Mouse (Mus musculus) ovary, postnatal 14 days (tissue): ENCODE data around the gene Cyb5r1.
A peak's percentile ranks its signal among the peaks of the same experiment; 100 is the strongest.

Source experiments
- DNase-seq: peaks from one replicate; pipeline ENCODE4 v3.0.0; 2022; ENCODE audit warnings: low spot score

Gene Cyb5r1

GRCm38 (mm10) chr1:134405509-134406413, at the start of gene Cyb5r1:
TSS of gene Cyb5r1 (plus strand) at chr1:134405559.
- DNase-seq = peak; percentile 58

DNA sequence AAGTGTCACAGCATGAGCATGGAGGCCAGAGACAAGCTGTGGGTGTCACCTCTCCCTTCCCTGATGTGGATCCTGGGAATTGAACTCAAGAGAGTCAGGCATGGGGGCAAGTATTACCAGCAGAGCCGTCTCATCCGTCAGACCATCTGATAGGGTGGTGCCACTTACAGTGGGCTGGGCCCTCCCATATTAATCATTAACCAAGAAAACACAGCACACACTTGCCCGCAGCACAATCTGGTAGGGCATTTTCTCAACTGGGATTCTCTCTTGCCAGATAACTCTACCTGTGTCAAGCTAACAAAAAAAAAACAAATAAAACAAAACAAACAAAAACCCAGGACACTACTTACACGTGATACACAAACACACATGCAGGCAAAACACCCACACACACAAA, 47.9 kb upstream of the Cyb5r1 start:
- no peak for DNase-seq

DNA sequence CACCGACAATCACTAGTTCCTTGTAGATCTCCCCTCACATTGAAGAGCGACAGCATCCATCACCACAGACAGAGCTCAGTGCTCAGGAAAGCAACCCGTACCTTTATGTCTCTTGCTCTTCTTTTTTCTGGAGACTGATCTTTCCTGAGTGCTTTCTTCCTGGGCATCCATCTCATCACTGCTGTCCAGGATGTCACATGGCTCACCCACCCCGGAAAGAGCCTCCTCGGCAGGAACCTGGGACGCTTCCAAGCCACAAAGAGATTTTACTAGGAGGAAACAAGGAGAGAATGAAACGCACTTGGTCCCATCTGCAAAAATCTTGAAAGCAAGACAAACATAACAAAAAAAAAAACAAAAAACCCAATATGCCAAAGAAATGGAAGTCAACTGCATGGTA, 44.7 kb upstream of the Cyb5r1 start:
- no peak for DNase-seq

DNA sequence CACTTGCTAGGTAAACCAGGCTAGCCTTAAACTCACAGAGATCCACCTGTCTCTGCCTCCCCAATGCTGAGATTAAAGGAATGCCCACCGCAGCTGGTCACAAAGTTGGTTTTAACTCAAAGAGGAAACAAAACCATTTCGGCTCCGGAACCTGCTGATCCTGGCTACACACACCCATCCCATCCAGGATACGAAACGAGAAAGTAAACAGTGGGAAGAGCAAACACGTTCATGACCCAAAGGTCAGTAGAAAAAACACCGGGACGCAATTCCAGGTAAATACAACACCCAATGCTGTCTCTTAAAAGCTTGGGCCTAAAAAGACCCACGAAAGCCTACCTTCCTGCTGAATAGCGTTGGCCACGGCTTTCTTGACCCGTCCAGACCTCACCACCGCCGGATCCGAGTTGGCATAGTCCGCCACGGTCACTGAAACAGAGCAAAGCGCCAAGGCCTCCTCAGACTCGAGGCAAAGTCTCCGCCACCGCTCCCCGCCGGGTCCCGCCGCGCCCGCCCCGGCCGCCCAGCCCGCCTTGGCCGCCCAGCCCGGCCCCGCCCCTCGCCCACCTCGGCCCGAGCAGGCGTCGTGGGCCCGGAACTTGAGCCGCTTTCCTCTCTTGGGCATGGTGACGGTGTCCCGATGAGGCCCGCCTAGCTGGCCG, 44.0 kb upstream of the Cyb5r1 start:
- no peak for DNase-seq

GRCm38 (mm10) chr1:134361857-134362212, 43.5 kb upstream of the Cyb5r1 start, which contains the start of gene Tmem183a:
TSS of gene Tmem183a (minus strand) at chr1:134361979.
- DNase-seq = peak; percentile 96

- DNase-seq = no peak
These were observed 42.2 kb upstream of the Cyb5r1 start for GRCm38 (mm10) chr1:134363194-134363593.

DNA sequence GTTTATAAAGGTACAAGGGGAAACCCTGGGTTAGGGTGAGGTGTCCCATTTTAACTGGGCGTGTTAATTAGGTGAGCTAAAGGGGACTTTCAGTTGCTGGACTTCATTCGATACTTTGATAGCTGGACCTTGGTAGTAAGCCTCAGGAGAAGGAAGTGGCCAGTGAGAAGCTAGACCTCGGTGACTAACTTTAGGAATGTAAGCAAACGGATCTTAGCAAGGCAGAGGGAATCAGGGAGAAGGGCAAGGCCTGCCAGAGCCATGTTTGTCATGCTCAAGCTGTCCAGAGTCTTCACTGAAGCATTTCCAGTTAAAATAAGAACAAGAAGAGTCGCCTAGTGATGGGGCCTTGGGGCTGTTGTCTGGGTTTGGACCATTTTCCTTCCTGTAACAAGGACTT, 39.9 kb upstream of the Cyb5r1 start:
- DNase-seq = no peak

- DNase-seq = peak; percentile 55
These were observed 36.5 kb upstream of the Cyb5r1 start for GRCm38 (mm10) chr1:134368777-134369337.

GRCm38 (mm10) chr1:134374124-134374523, 31.2 kb upstream of the Cyb5r1 start:
- no peak for DNase-seq

GRCm38 (mm10) chr1:134381051-134381450, 24.3 kb upstream of the Cyb5r1 start:
- no peak for DNase-seq

DNA sequence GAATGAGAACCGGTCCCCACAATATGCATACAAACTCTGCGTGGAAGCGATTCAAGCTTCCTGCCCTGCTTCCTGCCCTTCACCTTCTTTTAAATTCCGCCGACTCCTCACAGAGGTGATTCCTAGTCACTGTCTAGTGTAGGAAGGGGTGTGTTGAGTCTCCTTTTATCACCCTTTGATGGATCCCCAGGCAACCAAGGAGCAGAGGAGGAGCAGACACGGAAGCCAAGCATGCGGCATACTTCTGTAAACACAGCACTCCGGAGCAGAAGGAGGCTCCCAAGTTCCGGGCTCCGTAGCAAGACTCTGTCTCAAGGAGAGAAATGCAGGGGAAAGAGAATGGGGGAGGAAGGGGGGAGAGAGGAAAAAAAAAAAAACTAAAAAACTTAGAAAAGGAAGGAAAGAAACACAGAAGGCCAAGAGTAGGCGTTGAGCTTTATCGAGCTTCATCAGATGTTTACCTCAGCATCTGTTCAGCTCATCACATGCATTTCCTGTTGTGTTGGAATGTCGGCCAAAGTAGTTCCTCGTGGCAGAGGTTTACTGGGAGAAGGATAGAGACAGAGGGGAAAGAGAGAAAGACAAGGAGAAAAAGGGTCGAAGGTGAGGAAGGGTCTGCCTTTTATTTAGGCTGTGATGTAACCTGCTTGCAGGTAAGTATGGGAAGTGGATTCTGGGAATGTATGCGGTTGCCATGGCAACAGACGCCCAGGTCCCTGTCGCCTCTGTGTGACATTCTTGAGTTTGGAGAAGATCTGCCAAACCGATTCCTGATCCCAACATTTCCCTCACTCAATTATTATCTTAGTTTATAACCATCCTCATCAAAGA, 23.3 kb upstream of the Cyb5r1 start:
- DNase-seq = no peak

- DNase-seq = no peak
These were observed 20.8 kb upstream of the Cyb5r1 start for GRCm38 (mm10) chr1:134384581-134384980.

- DNase-seq = no peak
These were observed 20.2 kb upstream of the Cyb5r1 start for GRCm38 (mm10) chr1:134385176-134385575.

- no peak for DNase-seq
These were observed 19.7 kb upstream of the Cyb5r1 start, which contains the start of gene 4933406M09Rik for GRCm38 (mm10) chr1:134385666-134386065. TSS of gene 4933406M09Rik (plus strand) at chr1:134385940.

DNA sequence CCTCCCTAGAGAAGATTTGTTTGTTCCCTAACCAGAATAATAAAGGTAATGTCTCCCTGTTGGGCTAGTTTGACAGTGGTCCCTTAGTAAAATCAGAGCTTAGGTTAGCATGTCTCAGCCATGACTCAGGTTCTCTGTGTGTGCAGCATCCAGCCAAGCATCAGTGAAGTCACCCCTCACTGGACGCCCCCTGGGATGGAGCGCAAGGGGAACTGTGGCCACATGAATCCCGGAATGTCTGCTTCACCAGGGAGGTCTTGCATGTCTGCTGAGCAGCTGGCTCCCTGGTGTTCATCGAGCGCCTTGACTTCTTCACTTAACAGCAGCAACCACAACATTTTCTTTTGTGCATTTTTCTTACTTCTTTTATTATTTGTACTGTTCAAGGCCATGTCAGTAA, 11.5 kb upstream of the Cyb5r1 start:
- no peak for DNase-seq

DNA sequence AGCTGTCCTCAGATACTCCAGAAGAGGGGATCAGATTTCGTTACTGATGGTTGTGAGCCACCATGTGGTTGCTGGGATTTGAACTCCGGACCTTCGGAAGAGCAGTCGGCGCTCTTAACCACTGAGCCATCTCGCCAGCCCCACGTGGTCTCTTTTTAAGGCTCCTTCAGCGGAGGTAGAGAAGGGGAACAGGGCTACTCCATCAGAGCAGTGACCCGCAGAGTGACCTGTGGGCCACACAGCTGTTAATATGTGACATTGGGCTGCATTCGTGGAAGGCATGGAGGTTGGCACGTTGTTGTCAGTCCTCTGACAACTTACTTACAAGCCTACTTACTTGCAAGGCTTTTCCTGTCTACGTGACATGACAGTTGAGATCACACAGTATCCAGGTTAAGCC, 7.1 kb upstream of the Cyb5r1 start:
- DNase-seq = no peak

DNA sequence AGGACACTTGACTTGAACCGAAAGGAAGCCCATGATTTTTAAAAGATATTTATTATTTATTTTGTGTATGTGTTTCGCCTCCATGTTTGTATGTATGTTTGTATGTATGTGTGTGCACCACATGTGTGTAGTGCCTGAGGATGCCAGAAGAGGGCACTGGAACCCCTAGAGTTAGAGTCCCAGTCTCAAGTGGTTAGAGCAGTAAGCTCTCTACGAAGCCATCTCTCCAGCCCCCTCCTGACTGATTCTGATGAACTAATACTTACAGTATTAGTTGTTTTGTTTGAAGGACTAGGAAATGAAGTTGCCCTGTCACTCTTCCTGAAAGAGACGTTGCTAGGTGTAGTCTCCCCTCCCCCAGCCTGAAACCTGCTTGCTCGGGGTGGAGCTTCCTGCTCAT, 5.6 kb upstream of the Cyb5r1 start:
- DNase-seq = no peak

GRCm38 (mm10) chr1:134406414-134406771, 1.0 kb downstream of the Cyb5r1 start:
- DNase-seq = no peak

GRCm38 (mm10) chr1:134408080-134408479, 2.7 kb downstream of the Cyb5r1 start:
- no peak for DNase-seq

GRCm38 (mm10) chr1:134411706-134412629, 6.6 kb downstream of the Cyb5r1 start:
- no peak for DNase-seq

- no peak for DNase-seq
These were observed 8.7 kb downstream of the Cyb5r1 start for GRCm38 (mm10) chr1:134414038-134414437.
